Mouse (Mus musculus) myocyte (in vitro differentiated cells): ENCODE measurements around the gene Atp8a1. TPM values are rescaled to one million over a fixed set of nuclear protein-coding genes. Genes with fewer than 3 reads are reported as not detected.

Experiments
- H3K27me3 ChIP-seq: one replicate; pipeline ENCODE4 v1.6.1; 2011; ENCODE audit not compliant: control insufficient read depth, insufficient read depth, insufficient read length
- H3K36me3 ChIP-seq: one replicate; pipeline ENCODE4 v1.6.1; 2011; ENCODE audit not compliant: control insufficient read depth, insufficient read depth
- H3K4me2 ChIP-seq: one replicate; pipeline ENCODE4 v1.6.1; 2011; ENCODE audit warnings: low read depth, control low read depth
- H3K4me3 ChIP-seq: one replicate; pipeline ENCODE4 v1.5.1; 2011; ENCODE audit warnings: mild to moderate bottlenecking, control low read depth, moderate library complexity
- H3K79me2 ChIP-seq: one replicate; pipeline ENCODE4 v1.6.1; 2011; ENCODE audit not compliant: control insufficient read depth, insufficient read depth
- H3ac ChIP-seq: one replicate; pipeline ENCODE4 v1.6.1; 2011; ENCODE audit not compliant: control insufficient read depth, insufficient read length
- CEBPB ChIP-seq: IDR thresholded peaks from 2 replicates; pipeline ENCODE4 v1.6.1; 2011; ENCODE audit warnings: mild to moderate bottlenecking, moderate library complexity; ENCODE audit not compliant: poor library complexity, insufficient read depth, severe bottlenecking
- E2F4 ChIP-seq: IDR thresholded peaks from one replicate; pipeline ENCODE4 v1.6.1; 2011; ENCODE audit warnings: mild to moderate bottlenecking, control low read depth, moderate library complexity; ENCODE audit not compliant: insufficient read depth
- MAX ChIP-seq: IDR thresholded peaks from one replicate; pipeline ENCODE4 v1.6.1; 2011; ENCODE audit warnings: low read depth, mild to moderate bottlenecking, control low read depth
- MYOD1 ChIP-seq, 3 experiments: IDR thresholded peaks; one replicate each; pipeline ENCODE4 v1.6.1; 2011; ENCODE audit warnings: control low read depth in 2 of 3, low read depth in 2 of 3, mild to moderate bottlenecking in 2 of 3, moderate library complexity in 1 of 3; ENCODE audit not compliant: insufficient read length in 2 of 3, control insufficient read depth in 1 of 3
- MYOG ChIP-seq, 3 experiments: IDR thresholded peaks; one replicate each; pipeline ENCODE4 v1.6.1; 2011; ENCODE audit warnings: control low read depth in 2 of 3, low read depth in 2 of 3, mild to moderate bottlenecking in 2 of 3; ENCODE audit not compliant: insufficient read length in 2 of 3, control insufficient read depth in 1 of 3, insufficient read depth in 1 of 3
- POLR2A ChIP-seq: IDR thresholded peaks from one replicate; pipeline ENCODE4 v1.6.1; 2011; ENCODE audit warnings: low read depth, mild to moderate bottlenecking, control low read depth, moderate library complexity; ENCODE audit not compliant: insufficient read length
- POLR2AphosphoS2 ChIP-seq: IDR thresholded peaks from one replicate; pipeline ENCODE4 v1.6.1; 2011; ENCODE audit warnings: low read depth, control low read depth; ENCODE audit not compliant: insufficient read length
- REST ChIP-seq: IDR thresholded peaks from one replicate; pipeline ENCODE4 v1.6.1; 2011; ENCODE audit warnings: mild to moderate bottlenecking, control low read depth, moderate library complexity; ENCODE audit not compliant: insufficient read depth, insufficient read length
- SRF ChIP-seq: IDR thresholded peaks from one replicate; pipeline ENCODE4 v1.6.1; 2011; ENCODE audit warnings: low read depth; ENCODE audit not compliant: control insufficient read depth, insufficient read length
- TCF12 ChIP-seq: IDR thresholded peaks from one replicate; pipeline ENCODE4 v1.6.1; 2011; ENCODE audit warnings: mild to moderate bottlenecking, control low read depth; ENCODE audit not compliant: poor library complexity, insufficient read depth, severe bottlenecking
- TCF3 ChIP-seq: IDR thresholded peaks from one replicate; pipeline ENCODE4 v1.6.1; 2011; ENCODE audit warnings: low read depth, control low read depth; ENCODE audit not compliant: insufficient read length
- USF1 ChIP-seq: IDR thresholded peaks from one replicate; pipeline ENCODE4 v1.6.1; 2011; ENCODE audit warnings: low read depth, mild to moderate bottlenecking, control low read depth, moderate library complexity
- polyA plus RNA-seq: library from polyadenylated mRNA; unstranded; fragments of >200 nt; fragmentation: generic; extraction: Trizol; gene quantifications from one replicate; pipeline ENCODE4 v1.2.1, GENCODE M21; 2012; ENCODE audit warnings: missing spikeins

Atp8a1 gene
- polyA plus RNA-seq, 1 experiment, result 0.02 TPM

GRCm38 (mm10) chr5:67640596-67641312 is 206.5 kb downstream of the Atp8a1 start:
- Histone ChIP-seq H3K27me3 (no peaks in the 10 kb centered on the region), H3ac (no peak overlapping the region), H3K4me3 (no peak overlapping the region), H3K4me2 (no peak overlapping the region), H3K79me2 (no peaks in the 10 kb centered on the region), H3K36me3 (no peaks in the 10 kb centered on the region)
- TF ChIP-seq CEBPB, result no peak
- TF ChIP-seq SRF, result no peak
- no peak for TF ChIP-seq MYOG (IDR thresholded peaks at IDR 0.05; ENCODE audit: control insufficient read depth in 1 of 3, insufficient read depth in 1 of 3, insufficient read length in 2 of 3, low read depth in 2 of 3)
- no peak for TF ChIP-seq TCF3
- TF ChIP-seq E2F4, result no peak
- no peak for TF ChIP-seq MAX
- TF ChIP-seq MYOD1 (IDR thresholded peaks at IDR 0.05; ENCODE audit: control insufficient read depth in 1 of 3, insufficient read length in 2 of 3, low read depth in 2 of 3), result no peak
- TF ChIP-seq POLR2AphosphoS2, result no peak
- TF ChIP-seq REST, result no peak
- TF ChIP-seq USF1, result no peak
- no peak for TF ChIP-seq TCF12
- no peak for TF ChIP-seq POLR2A

DNA sequence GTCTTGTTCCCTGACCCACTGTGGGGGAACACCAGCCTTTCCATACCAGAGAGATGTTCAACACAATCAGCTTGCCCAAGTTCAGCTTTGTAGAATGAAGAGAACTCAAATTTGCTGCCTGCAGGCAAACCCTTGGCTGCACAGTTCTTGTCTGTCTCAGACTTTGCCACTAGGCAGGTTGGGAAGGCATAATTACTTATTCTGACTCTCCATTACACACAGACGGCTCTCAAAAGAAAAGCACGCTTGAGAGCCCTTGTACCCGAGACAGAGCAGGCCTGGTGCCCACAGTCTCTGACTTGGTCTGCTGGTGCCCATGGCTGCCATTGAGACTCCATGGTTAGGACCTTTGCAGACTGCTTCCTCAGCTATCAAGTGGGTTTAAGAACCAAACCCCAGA is 212.9 kb downstream of the Atp8a1 start:
- Histone ChIP-seq H3ac (no peak overlapping the region), H3K4me2 (no peak overlapping the region), H3K36me3 (no peaks in the 10 kb centered on the region), H3K27me3 (no peaks in the 10 kb centered on the region), H3K4me3 (no peak overlapping the region), H3K79me2 (no peaks in the 10 kb centered on the region)
- TF ChIP-seq POLR2AphosphoS2 (no peak), POLR2A (no peak), TCF3 (no peak), USF1 (no peak), MAX (no peak), TCF12 (no peak), SRF (no peak), REST (no peak), MYOD1 (IDR thresholded peaks at IDR 0.05; ENCODE audit: control insufficient read depth in 1 of 3, insufficient read length in 2 of 3, low read depth in 2 of 3) (no peak), E2F4 (no peak), MYOG (IDR thresholded peaks at IDR 0.05; ENCODE audit: control insufficient read depth in 1 of 3, insufficient read depth in 1 of 3, insufficient read length in 2 of 3, low read depth in 2 of 3) (no peak), CEBPB (no peak)

- no peak overlapping the region for H3K4me2 ChIP-seq
- no peak for TF ChIP-seq REST
- no peak for TF ChIP-seq POLR2A
- no peak for TF ChIP-seq USF1
- TF ChIP-seq POLR2AphosphoS2, result no peak
- TF ChIP-seq TCF3, result no peak
- no peak for TF ChIP-seq MYOD1 (IDR thresholded peaks at IDR 0.05; ENCODE audit: control insufficient read depth in 1 of 3, insufficient read length in 2 of 3, low read depth in 2 of 3)
- no peak for TF ChIP-seq MAX
- TF ChIP-seq CEBPB, result no peak
- no peak for TF ChIP-seq TCF12
- TF ChIP-seq E2F4, result no peak
- TF ChIP-seq MYOG (IDR thresholded peaks at IDR 0.05; ENCODE audit: control insufficient read depth in 1 of 3, insufficient read depth in 1 of 3, insufficient read length in 2 of 3, low read depth in 2 of 3), result no peak
- TF ChIP-seq SRF, result no peak
- no peak overlapping the region for H3ac ChIP-seq
- no peaks in the 10 kb centered on the region for H3K27me3 ChIP-seq
- H3K79me2 ChIP-seq, result no peaks in the 10 kb centered on the region
- no peak overlapping the region for H3K4me3 ChIP-seq
- no peaks in the 10 kb centered on the region for H3K36me3 ChIP-seq
These were observed 213.4 kb downstream of the Atp8a1 start for GRCm38 (mm10) chr5:67633831-67634268.

DNA sequence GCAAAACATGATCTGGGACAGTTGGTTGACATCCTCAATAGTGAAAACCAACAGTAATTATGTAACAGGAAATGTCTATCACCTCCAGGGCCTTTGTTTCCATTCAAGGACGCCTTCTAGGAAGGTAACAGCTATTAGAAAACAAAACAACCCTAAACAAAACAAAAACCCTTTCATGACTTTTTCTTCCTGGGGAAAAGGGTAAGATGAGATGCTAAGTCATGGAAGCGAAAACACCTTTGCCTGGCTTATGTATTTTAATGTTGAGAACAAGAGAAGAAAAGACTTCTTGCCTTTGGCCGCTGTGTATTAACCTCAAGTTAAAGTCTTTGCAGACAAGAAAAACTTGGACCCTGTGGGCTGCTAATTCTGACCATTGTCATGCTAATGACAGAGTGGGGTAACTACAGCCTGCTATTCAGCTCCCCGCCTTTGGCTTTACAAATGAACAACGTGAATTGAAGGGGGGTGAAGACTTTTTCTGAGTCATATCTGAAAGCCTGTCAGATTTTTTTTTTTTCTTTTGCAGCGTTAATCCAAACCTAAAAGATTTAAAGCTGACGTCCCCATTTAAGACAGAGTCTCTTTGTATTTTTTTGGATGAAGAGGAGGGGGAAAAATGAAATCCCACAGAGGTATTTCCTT is 214.0 kb downstream of the Atp8a1 start:
- H3K79me2 ChIP-seq, result no peaks in the 10 kb centered on the region
- no peaks in the 10 kb centered on the region for H3K27me3 ChIP-seq
- no peak for TF ChIP-seq POLR2AphosphoS2
- TF ChIP-seq SRF, result no peak
- TF ChIP-seq USF1, result no peak
- TF ChIP-seq TCF12, result no peak
- TF ChIP-seq TCF3, result no peak
- no peak for TF ChIP-seq E2F4
- no peak for TF ChIP-seq POLR2A
- no peak for TF ChIP-seq MAX
- TF ChIP-seq MYOG (IDR thresholded peaks at IDR 0.05; ENCODE audit: control insufficient read depth in 1 of 3, insufficient read depth in 1 of 3, insufficient read length in 2 of 3, low read depth in 2 of 3), result no peak
- no peak for TF ChIP-seq MYOD1 (IDR thresholded peaks at IDR 0.05; ENCODE audit: control insufficient read depth in 1 of 3, insufficient read length in 2 of 3, low read depth in 2 of 3)
- no peak for TF ChIP-seq REST
- TF ChIP-seq CEBPB, result no peak
- H3K4me2 ChIP-seq, result no peak overlapping the region
- no peak overlapping the region for H3ac ChIP-seq
- no peaks in the 10 kb centered on the region for H3K36me3 ChIP-seq
- H3K4me3 ChIP-seq, result no peak overlapping the region
